Mouse (Mus musculus) liver, embryonic 14.5 days (tissue): Measurements from ENCODE around the gene A730071L15Rik. TPM values are rescaled to one million over a fixed set of nuclear protein-coding genes. Genes with fewer than 3 reads are reported as not detected.

Experiments
- ATAC-seq: fragments of 200-750 bp; cut with Nextera tagmentation; 2 replicates; pipeline ENCODE4 v1.8.0; 2017; ENCODE audit warnings: moderate number of reproducible peaks, mild to moderate bottlenecking, moderate library complexity; ENCODE audit not compliant: insufficient read depth
- DNase-seq, 3 experiments: peaks; one replicate each; pipeline ENCODE4 v3.0.0-alpha.2; 2012 to 2013; ENCODE audit warnings: low read depth in 3 of 3, low spot score in 3 of 3
- H3K27ac ChIP-seq: fragments of 300-500 bp; sonication (generic); 2 replicates; pipeline ENCODE4 v1.5.1; 2014; ENCODE audit warnings: moderate library complexity, mild to moderate bottlenecking, control low read depth, inconsistent platforms
- H3K27me3 ChIP-seq: fragments of 300-500 bp; sonication (generic); 2 replicates; pipeline ENCODE4 v1.6.1; 2014; ENCODE audit warnings: mild to moderate bottlenecking, low read length, moderate library complexity; ENCODE audit not compliant: control insufficient read depth, insufficient read depth
- H3K36me3 ChIP-seq: fragments of 300-500 bp; sonication (generic); replicated peaks from 2 replicates; pipeline ENCODE4 v1.6.1; 2014; ENCODE audit warnings: low read depth; ENCODE audit not compliant: control insufficient read depth, insufficient read depth
- H3K4me1 ChIP-seq, 2 experiments: fragments of 200-500 bp in 1 of 2; fragments of 300-500 bp in 1 of 2; sonication (generic) in 1 of 2; replicated peaks; 2 replicates each; pipeline ENCODE4 v1.6.1; 2012 to 2014; ENCODE audit warnings: antibody characterized with exemption in 1 of 2, inconsistent platforms in 1 of 2, low read length in 1 of 2; ENCODE audit not compliant: control insufficient read depth in 2 of 2, insufficient read depth in 2 of 2
- H3K4me2 ChIP-seq: fragments of 300-500 bp; sonication (generic); 2 replicates; pipeline ENCODE4 v1.6.1; 2014; ENCODE audit warnings: low read depth, mild to moderate bottlenecking, control low read depth, moderate library complexity
- H3K4me3 ChIP-seq, 2 experiments: fragments of 200-500 bp in 1 of 2; fragments of 300-500 bp in 1 of 2; sonication (generic) in 1 of 2; 2 replicates each; pipeline ENCODE4 v1.5.1; 2012 to 2014; ENCODE audit warnings: low read depth in 2 of 2, low read length in 2 of 2, mild to moderate bottlenecking in 2 of 2, control low read depth in 1 of 2, inconsistent platforms in 1 of 2, moderate library complexity in 1 of 2; ENCODE audit not compliant: insufficient read depth in 1 of 2
- H3K9ac ChIP-seq: fragments of 300-500 bp; sonication (generic); replicated peaks from 2 replicates; pipeline ENCODE4 v1.6.1; 2014; ENCODE audit warnings: mild to moderate bottlenecking, control low read depth, moderate library complexity
- H3K9me3 ChIP-seq: fragments of 300-500 bp; sonication (generic); 2 replicates; pipeline ENCODE4 v1.6.1; 2016; ENCODE audit warnings: low read length, mixed read lengths; ENCODE audit not compliant: control insufficient read depth
- CTCF ChIP-seq: IDR thresholded peaks from 2 replicates; pipeline ENCODE4 v1.5.1; 2016; ENCODE audit warnings: antibody characterized with exemption, low read depth, control low read depth
- EP300 ChIP-seq: IDR thresholded peaks from 2 replicates; pipeline ENCODE4 v1.6.1; 2016; ENCODE audit warnings: antibody characterized with exemption, low read depth
- WGBS: fragments of 180-500 bp; shearing (Covaris S2); extraction: QIAGEN DNeasy Blood & Tissue Kit; methylation state at CpG from one replicate; pipeline ENCODE4 v1.1.7; 2014; ENCODE audit not compliant: insufficient replicate concordance; 5-methylcytosine and 5-hydroxymethylcytosine counted together
- polyA plus RNA-seq, 2 experiments: library from polyadenylated mRNA; depleted of rRNA in 1 of 2; stranded (reverse) in 1 of 2; unstranded in 1 of 2; fragments of >200 nt; fragmentation: Nextera tagmentation in 1 of 2; extraction: Ambion mirVana in 1 of 2; gene quantifications; 2 replicates each; pipeline versions ENCODE4 v1.2.1 to v1.2.3; 2012 to 2014

The A730071L15Rik gene
- polyA plus RNA-seq, 2 experiments, result 0.04 TPM; not detected in 1

GRCm38 (mm10) chr11:6174719-6175118 lies 25.1 kb upstream of the A730071L15Rik start:
- ATAC-seq, result no peak
- Histone ChIP-seq H3K27me3 (no peaks in the 10 kb centered on the region), H3K4me2 (no peak overlapping the region), H3K36me3 (no peaks in the 10 kb centered on the region), H3K9ac (no peak overlapping the region), H3K4me1 (peaks cover 3 to 18% of the 10 kb centered on the region in 2 experiments; a peak in 2 of 4 replicates), H3K27ac (no peak overlapping the region), H3K4me3 (no peak overlapping the region), H3K9me3 (no peaks in the 10 kb centered on the region)
- DNase-seq, result no peak
- 26% methylated on average over 7 of the region's 7 CpGs for WGBS
- TF ChIP-seq EP300, result no peak
- TF ChIP-seq CTCF, result no peak

- Histone ChIP-seq H3K9ac (no peak overlapping the region), H3K9me3 (no peaks in the 10 kb centered on the region), H3K27ac (no peak overlapping the region), H3K4me1 (peaks cover 3 to 20% of the 10 kb centered on the region in 2 experiments; a peak in 2 of 4 replicates), H3K4me3 (no peak overlapping the region), H3K27me3 (no peaks in the 10 kb centered on the region), H3K4me2 (no peak overlapping the region), H3K36me3 (no peaks in the 10 kb centered on the region)
- ATAC-seq, result no peak
- DNase-seq, result no peak
- WGBS, result 41% methylated on average over 1 of the region's 1 CpGs
- TF ChIP-seq EP300 (no peak), CTCF (no peak)
These were observed 24.3 kb upstream of the A730071L15Rik start for GRCm38 (mm10) chr11:6175506-6175905.

GRCm38 (mm10) chr11:6177781-6178420 lies 21.9 kb upstream of the A730071L15Rik start:
- DNase-seq, result no peak
- Histone ChIP-seq H3K9me3 (no peaks in the 10 kb centered on the region), H3K27me3 (no peaks in the 10 kb centered on the region), H3K4me1 (peaks cover 3 to 22% of the 10 kb centered on the region in 2 experiments; a peak in 2 of 4 replicates), H3K27ac (no peak overlapping the region), H3K9ac (no peak overlapping the region), H3K4me3 (no peak overlapping the region), H3K36me3 (no peaks in the 10 kb centered on the region), H3K4me2 (no peak overlapping the region)
- no peak for ATAC-seq
- WGBS, result 75% methylated on average over 8 of the region's 8 CpGs
- TF ChIP-seq EP300 (no peak), CTCF (no peak)

- Histone ChIP-seq H3K9ac (no peak overlapping the region), H3K9me3 (no peaks in the 10 kb centered on the region), H3K4me1 (peaks cover 3 to 25% of the 10 kb centered on the region in 2 experiments; a peak in 2 of 4 replicates), H3K27me3 (no peaks in the 10 kb centered on the region), H3K27ac (no peak overlapping the region), H3K36me3 (no peaks in the 10 kb centered on the region), H3K4me3 (no peak overlapping the region), H3K4me2 (no peak overlapping the region)
- DNase-seq (no peak), ATAC-seq (no peak)
- no peak for TF ChIP-seq EP300
- TF ChIP-seq CTCF, result no peak
- WGBS, result 18% methylated on average over 2 of the region's 2 CpGs
These were observed 21.1 kb upstream of the A730071L15Rik start for GRCm38 (mm10) chr11:6178673-6179166.

GRCm38 (mm10) chr11:6179194-6179593 lies 20.6 kb upstream of the A730071L15Rik start:
- Histone ChIP-seq H3K9ac (no peak overlapping the region), H3K27me3 (no peaks in the 10 kb centered on the region), H3K4me2 (no peak overlapping the region), H3K9me3 (no peaks in the 10 kb centered on the region), H3K27ac (no peak overlapping the region), H3K4me1 (peaks cover 6 to 29% of the 10 kb centered on the region in 2 experiments; a peak in 2 of 4 replicates), H3K36me3 (no peaks in the 10 kb centered on the region), H3K4me3 (no peak overlapping the region)
- ATAC-seq (no peak), DNase-seq (no peak)
- TF ChIP-seq CTCF (no peak), EP300 (no peak)
- 22% methylated on average over 8 of the region's 8 CpGs for WGBS
